Mouse (Mus musculus): ENCODE results near the gene Gm49366.

- no peak for TF ChIP-seq POLR2AphosphoS2 (IDR thresholded peaks at IDR 0.05; ENCODE audit: insufficient read length, low read depth)
- TF ChIP-seq MAX (IDR thresholded peaks at IDR 0.05; ENCODE audit: low read depth) = no peak
- TF ChIP-seq POLR2A (IDR thresholded peaks at IDR 0.05; ENCODE audit: insufficient read length, low read depth) = no peak
- no peak for TF ChIP-seq MYOD1 (IDR thresholded peaks at IDR 0.05; ENCODE audit: control insufficient read depth in 1 of 3, insufficient read length in 2 of 3, low read depth in 2 of 3)
- no peak for TF ChIP-seq TCF12 (IDR thresholded peaks at IDR 0.05; ENCODE audit: insufficient read depth, poor library complexity, severe bottlenecking)
- no peak for TF ChIP-seq CEBPB (IDR thresholded peaks at IDR 0.05; ENCODE audit: insufficient read depth, poor library complexity, severe bottlenecking)
- TF ChIP-seq SRF (IDR thresholded peaks at IDR 0.05; ENCODE audit: control insufficient read depth, insufficient read length, low read depth) = no peak
- no peak for TF ChIP-seq USF1 (IDR thresholded peaks at IDR 0.05; ENCODE audit: low read depth)
- TF ChIP-seq MYOG (IDR thresholded peaks at IDR 0.05; ENCODE audit: control insufficient read depth in 1 of 3, insufficient read depth in 1 of 3, insufficient read length in 2 of 3, low read depth in 2 of 3) = no peak
- TF ChIP-seq TCF3 (IDR thresholded peaks at IDR 0.05; ENCODE audit: insufficient read length, low read depth) = no peak
- TF ChIP-seq E2F4 (IDR thresholded peaks at IDR 0.05; ENCODE audit: insufficient read depth) = no peak
- no peak for TF ChIP-seq REST (IDR thresholded peaks at IDR 0.05; ENCODE audit: insufficient read depth, insufficient read length)
These were observed 30.0 kb upstream of the Gm49366 start for GRCm38 (mm10) chr12:84008729-84009128.

Measured in myocyte (in vitro differentiated cells).